Mouse (Mus musculus) cerebellum, adult 18-20 months (tissue): ENCODE data around the gene Syt7.

ENCODE experiments used
- DNase-seq, 2 experiments: peaks; one replicate each; pipeline ENCODE4 v3.0.0; 2021

Gene Syt7

GRCm38 (mm10) chr19:10461584-10461983 is 72.7 kb downstream of the Syt7 start:
- DNase-seq, result no peak

GRCm38 (mm10) chr19:10464427-10464826 is 75.5 kb downstream of the Syt7 start:
- DNase-seq, result no peak

- no peak for DNase-seq
Observed at GRCm38 (mm10) chr19:10469171-10469658, 80.3 kb downstream of the Syt7 start.

DNA sequence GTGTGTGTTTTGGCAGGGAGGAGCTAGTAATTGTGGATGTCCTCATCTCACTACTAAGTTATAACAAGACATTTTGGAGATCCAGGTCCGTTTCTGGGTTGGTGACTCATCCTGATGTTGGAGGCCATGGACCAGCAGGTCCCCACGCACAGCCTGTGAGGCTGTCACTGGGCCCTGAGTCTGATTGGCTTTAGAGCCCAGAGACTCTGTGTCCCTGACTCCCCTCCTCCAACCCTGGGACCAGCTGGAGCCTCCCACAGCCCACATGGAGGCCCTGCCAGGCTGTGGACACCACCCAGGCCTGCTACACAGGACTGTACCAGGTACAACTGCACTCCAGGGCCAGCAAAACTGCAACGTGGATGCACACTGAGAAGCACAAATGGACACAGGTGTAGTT is 84.1 kb downstream of the Syt7 start:
- no peak for DNase-seq

GRCm38 (mm10) chr19:10473779-10474178 is 84.9 kb downstream of the Syt7 start:
- no peak for DNase-seq

- no peak for DNase-seq
Observed at GRCm38 (mm10) chr19:10479541-10479940, 90.7 kb downstream of the Syt7 start.

GRCm38 (mm10) chr19:10482703-10483102 is 93.8 kb downstream of the Syt7 start, which contains the start of gene Ppp1r32:
Ppp1r32 (minus strand) TSS chr19:10482928.
- no peak for DNase-seq

GRCm38 (mm10) chr19:10486264-10486738 is 97.4 kb downstream of the Syt7 start:
- peak; percentile 68 to 69 for DNase-seq

GRCm38 (mm10) chr19:10495670-10496069 is 106.8 kb downstream of the Syt7 start:
- DNase-seq, result no peak

DNA sequence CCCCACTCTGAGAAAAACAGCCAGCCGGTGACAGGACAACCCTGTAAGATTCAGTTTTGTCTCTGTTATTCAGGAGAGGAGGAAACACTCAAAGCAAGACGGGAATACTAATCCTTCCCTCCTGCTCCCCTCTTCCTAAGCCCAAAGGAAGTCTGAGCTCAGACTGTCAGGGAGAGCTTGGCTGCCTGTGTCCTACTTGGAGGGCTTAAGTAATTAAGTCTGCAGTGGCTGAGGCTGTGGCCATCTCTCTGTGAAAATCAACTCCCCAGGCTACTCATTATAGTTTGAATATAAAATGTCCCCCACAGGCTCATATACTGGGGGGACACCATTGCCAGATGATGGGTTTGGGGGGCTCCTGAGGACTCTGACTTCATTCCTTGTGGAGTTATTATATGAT is 108.1 kb downstream of the Syt7 start:
- DNase-seq, result no peak

DNA sequence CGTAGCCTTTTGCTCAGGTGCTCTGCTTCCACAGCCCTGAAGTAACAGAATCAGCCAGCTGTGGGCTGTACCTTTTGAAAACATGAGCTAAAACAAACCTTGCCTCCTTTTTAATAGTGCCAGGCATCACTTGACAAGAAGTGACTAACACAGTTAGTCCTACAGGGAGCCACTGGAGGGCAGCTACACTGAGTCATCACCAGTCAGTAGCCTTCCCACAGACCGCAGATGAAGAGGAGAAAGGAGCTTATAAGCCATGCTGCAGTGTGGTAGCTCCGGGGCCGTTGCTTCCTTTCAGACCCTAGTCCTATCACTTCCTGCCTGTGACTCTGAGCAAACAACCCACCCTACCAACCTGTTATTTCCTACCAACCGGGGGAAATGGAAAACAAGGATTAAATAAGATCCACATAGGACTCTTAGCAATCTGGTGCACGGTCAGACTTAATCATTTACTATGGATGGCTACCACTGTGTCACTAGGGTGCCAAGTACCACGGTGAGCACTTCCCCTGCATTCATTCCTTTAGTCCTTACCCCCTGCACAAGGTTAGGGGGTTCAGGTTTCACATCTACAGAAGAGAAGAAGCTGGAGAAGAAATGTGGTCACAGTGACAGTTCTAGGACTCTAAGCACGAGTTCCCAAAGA is 108.7 kb downstream of the Syt7 start:
- no peak for DNase-seq

GRCm38 (mm10) chr19:10500581-10500980 is 111.7 kb downstream of the Syt7 start:
- DNase-seq, result no peak

- peak; percentile 45 to 50 for DNase-seq
Observed at GRCm38 (mm10) chr19:10502571-10502970, 113.7 kb downstream of the Syt7 start.
